Mouse (Mus musculus): Measurements from ENCODE around the gene Cbfa2t2. TPM values are rescaled to one million over a fixed set of nuclear protein-coding genes. Genes with fewer than 3 reads are reported as not detected.

The Cbfa2t2 gene
- 34.0 and 34.9 TPM in 2 replicates for polyA plus RNA-seq (2015; fragmentation: Nextera tagmentation; extraction: Ambion mirVana)

GRCm38 (mm10) chr2:154436458-154437190 is at the start of gene Cbfa2t2:
TSS of gene Cbfa2t2 (plus strand) at chr2:154436481.
- peaks cover 12% of the 10 kb centered on the region for H3K4me1 ChIP-seq (replicated peaks; ENCODE audit: control insufficient read depth, insufficient read depth, low read length)
- ATAC-seq (ENCODE audit: low read depth) = peak; percentile 70
- H3K9me3 ChIP-seq (ENCODE audit: control insufficient read depth, low read length) = no peaks in the 10 kb centered on the region
- peak within 1 kb of the TSS; percentile 95 for H3K27ac ChIP-seq (ENCODE audit: low read length)
- 0% methylated on average over 46 of the region's 70 CpGs for WGBS
- H3K4me2 ChIP-seq (ENCODE audit: low read depth, low read length) = peak within 1 kb of the TSS; percentile 68
- no peaks in the 10 kb centered on the region for H3K36me3 ChIP-seq (ENCODE audit: control insufficient read depth, insufficient read depth, low read length)
- H3K9ac ChIP-seq (ENCODE audit: low read length) = peak within 1 kb of the TSS; percentile 99
- peak within 1 kb of the TSS; percentile 98 for H3K4me3 ChIP-seq (ENCODE audit: low read length)
- no peaks in the 10 kb centered on the region for H3K27me3 ChIP-seq (ENCODE audit: control insufficient read depth, insufficient read depth, low read depth, low read length)

GRCm38 (mm10) chr2:154390180-154390964 is 45.9 kb upstream of the Cbfa2t2 start:
- Histone ChIP-seq H3K4me1 (replicated peaks; ENCODE audit: control insufficient read depth, insufficient read depth, low read length) (peaks cover 3% of the 10 kb centered on the region), H3K9ac (ENCODE audit: low read length) (no peak overlapping the region), H3K4me2 (ENCODE audit: low read depth, low read length) (no peak overlapping the region), H3K4me3 (ENCODE audit: low read length) (no peak overlapping the region), H3K27me3 (ENCODE audit: control insufficient read depth, insufficient read depth, low read depth, low read length) (no peaks in the 10 kb centered on the region), H3K27ac (ENCODE audit: low read length) (peak overlapping the region; percentile 62; the same call in 1 of the 2 replicates), H3K9me3 (ENCODE audit: control insufficient read depth, low read length) (no peaks in the 10 kb centered on the region), H3K36me3 (ENCODE audit: control insufficient read depth, insufficient read depth, low read length) (no peaks in the 10 kb centered on the region)
- peak; percentile 87 for ATAC-seq (ENCODE audit: low read depth)
- WGBS = 67% methylated on average over 11 of the region's 11 CpGs

GRCm38 (mm10) chr2:154394602-154395001 is 41.7 kb upstream of the Cbfa2t2 start:
- Histone ChIP-seq H3K4me3 (ENCODE audit: low read length) (no peak overlapping the region), H3K4me2 (ENCODE audit: low read depth, low read length) (no peak overlapping the region), H3K9ac (ENCODE audit: low read length) (no peak overlapping the region), H3K36me3 (ENCODE audit: control insufficient read depth, insufficient read depth, low read length) (no peaks in the 10 kb centered on the region), H3K4me1 (replicated peaks; ENCODE audit: control insufficient read depth, insufficient read depth, low read length) (peaks cover 3% of the 10 kb centered on the region), H3K9me3 (ENCODE audit: control insufficient read depth, low read length) (no peaks in the 10 kb centered on the region), H3K27ac (ENCODE audit: low read length) (no peak overlapping the region), H3K27me3 (ENCODE audit: control insufficient read depth, insufficient read depth, low read depth, low read length) (no peaks in the 10 kb centered on the region)
- 77% methylated on average over 3 of the region's 3 CpGs for WGBS
- no peak for ATAC-seq (ENCODE audit: low read depth)

- H3K4me3 ChIP-seq (ENCODE audit: low read length) = no peak overlapping the region
- no peaks in the 10 kb centered on the region for H3K9me3 ChIP-seq (ENCODE audit: control insufficient read depth, low read length)
- H3K27me3 ChIP-seq (ENCODE audit: control insufficient read depth, insufficient read depth, low read depth, low read length) = no peaks in the 10 kb centered on the region
- H3K4me2 ChIP-seq (ENCODE audit: low read depth, low read length) = no peak overlapping the region
- WGBS = 64% methylated on average over 2 of the region's 2 CpGs
- no peaks in the 10 kb centered on the region for H3K36me3 ChIP-seq (ENCODE audit: control insufficient read depth, insufficient read depth, low read length)
- H3K4me1 ChIP-seq (replicated peaks; ENCODE audit: control insufficient read depth, insufficient read depth, low read length) = no peaks in the 10 kb centered on the region
- ATAC-seq (ENCODE audit: low read depth) = no peak
- H3K27ac ChIP-seq (ENCODE audit: low read length) = no peak overlapping the region
- H3K9ac ChIP-seq (ENCODE audit: low read length) = no peak overlapping the region
Measured at GRCm38 (mm10) chr2:154396529-154396928, 39.8 kb upstream of the Cbfa2t2 start.

GRCm38 (mm10) chr2:154398267-154398666 is 38.0 kb upstream of the Cbfa2t2 start:
- no peaks in the 10 kb centered on the region for H3K9me3 ChIP-seq (ENCODE audit: control insufficient read depth, low read length)
- ATAC-seq (ENCODE audit: low read depth) = no peak

GRCm38 (mm10) chr2:154399325-154399724 is 37.0 kb upstream of the Cbfa2t2 start:
- no peak overlapping the region for H3K27ac ChIP-seq (ENCODE audit: low read length)
- no peaks in the 10 kb centered on the region for H3K36me3 ChIP-seq (ENCODE audit: control insufficient read depth, insufficient read depth, low read length)
- 75% methylated on average over 2 of the region's 2 CpGs for WGBS
- no peak for ATAC-seq (ENCODE audit: low read depth)
- no peaks in the 10 kb centered on the region for H3K9me3 ChIP-seq (ENCODE audit: control insufficient read depth, low read length)
- no peaks in the 10 kb centered on the region for H3K27me3 ChIP-seq (ENCODE audit: control insufficient read depth, insufficient read depth, low read depth, low read length)
- peaks cover 13% of the 10 kb centered on the region for H3K4me1 ChIP-seq (replicated peaks; ENCODE audit: control insufficient read depth, insufficient read depth, low read length)
- H3K4me2 ChIP-seq (ENCODE audit: low read depth, low read length) = no peak overlapping the region
- no peak overlapping the region for H3K4me3 ChIP-seq (ENCODE audit: low read length)
- H3K9ac ChIP-seq (ENCODE audit: low read length) = no peak overlapping the region

More at GRCm38 (mm10) chr2:154398267-154398666, 38.0 kb upstream of the Cbfa2t2 start:
- Histone ChIP-seq H3K4me2 (ENCODE audit: low read depth, low read length) (no peak overlapping the region), H3K4me3 (ENCODE audit: low read length) (no peak overlapping the region), H3K9ac (ENCODE audit: low read length) (no peak overlapping the region), H3K36me3 (ENCODE audit: control insufficient read depth, insufficient read depth, low read length) (no peaks in the 10 kb centered on the region), H3K27ac (ENCODE audit: low read length) (no peak overlapping the region), H3K4me1 (replicated peaks; ENCODE audit: control insufficient read depth, insufficient read depth, low read length) (peaks cover 9% of the 10 kb centered on the region), H3K27me3 (ENCODE audit: control insufficient read depth, insufficient read depth, low read depth, low read length) (no peaks in the 10 kb centered on the region)
- WGBS = 79% methylated on average over 7 of the region's 7 CpGs

- 12% methylated on average over 1 of the region's 1 CpGs for WGBS
- Histone ChIP-seq H3K4me3 (ENCODE audit: low read length) (no peak overlapping the region), H3K9me3 (ENCODE audit: control insufficient read depth, low read length) (no peaks in the 10 kb centered on the region), H3K36me3 (ENCODE audit: control insufficient read depth, insufficient read depth, low read length) (no peaks in the 10 kb centered on the region), H3K9ac (ENCODE audit: low read length) (no peak overlapping the region), H3K27me3 (ENCODE audit: control insufficient read depth, insufficient read depth, low read depth, low read length) (no peaks in the 10 kb centered on the region), H3K27ac (ENCODE audit: low read length) (no peak overlapping the region), H3K4me1 (replicated peaks; ENCODE audit: control insufficient read depth, insufficient read depth, low read length) (peaks cover 13% of the 10 kb centered on the region), H3K4me2 (ENCODE audit: low read depth, low read length) (no peak overlapping the region)
- ATAC-seq (ENCODE audit: low read depth) = no peak
Measured at GRCm38 (mm10) chr2:154401976-154402375, 34.3 kb upstream of the Cbfa2t2 start.

GRCm38 (mm10) chr2:154402811-154403210 is 33.5 kb upstream of the Cbfa2t2 start:
- Histone ChIP-seq H3K4me1 (replicated peaks; ENCODE audit: control insufficient read depth, insufficient read depth, low read length) (peaks cover 13% of the 10 kb centered on the region), H3K4me3 (ENCODE audit: low read length) (no peak overlapping the region), H3K27me3 (ENCODE audit: control insufficient read depth, insufficient read depth, low read depth, low read length) (no peaks in the 10 kb centered on the region), H3K9ac (ENCODE audit: low read length) (peak overlapping the region; percentile 44; the same call in 1 of the 2 replicates), H3K36me3 (ENCODE audit: control insufficient read depth, insufficient read depth, low read length) (no peaks in the 10 kb centered on the region), H3K27ac (ENCODE audit: low read length) (peak overlapping the region; percentile 78), H3K9me3 (ENCODE audit: control insufficient read depth, low read length) (no peaks in the 10 kb centered on the region), H3K4me2 (ENCODE audit: low read depth, low read length) (no peak overlapping the region; the same call in 1 of the 2 replicates)
- WGBS = 7% methylated on average over 7 of the region's 7 CpGs
- ATAC-seq (ENCODE audit: low read depth) = peak; percentile 91

GRCm38 (mm10) chr2:154405447-154405994 is 30.8 kb upstream of the Cbfa2t2 start:
- H3K4me2 ChIP-seq (ENCODE audit: low read depth, low read length) = no peak overlapping the region
- no peaks in the 10 kb centered on the region for H3K9me3 ChIP-seq (ENCODE audit: control insufficient read depth, low read length)
- WGBS = 61% methylated on average over 5 of the region's 5 CpGs
- peaks cover 13% of the 10 kb centered on the region for H3K4me1 ChIP-seq (replicated peaks; ENCODE audit: control insufficient read depth, insufficient read depth, low read length)
- H3K36me3 ChIP-seq (ENCODE audit: control insufficient read depth, insufficient read depth, low read length) = no peaks in the 10 kb centered on the region
- no peak overlapping the region for H3K9ac ChIP-seq (ENCODE audit: low read length)
- ATAC-seq (ENCODE audit: low read depth) = no peak
- no peak overlapping the region for H3K4me3 ChIP-seq (ENCODE audit: low read length)
- no peak overlapping the region for H3K27ac ChIP-seq (ENCODE audit: low read length)
- H3K27me3 ChIP-seq (ENCODE audit: control insufficient read depth, insufficient read depth, low read depth, low read length) = no peaks in the 10 kb centered on the region; the same call in 1 of the 2 replicates

Measured in lung, embryonic 16.5 days (tissue).